Mouse (Mus musculus): Measurements from ENCODE around the gene Rpap1. TPM values are rescaled to one million over a fixed set of nuclear protein-coding genes. Genes with fewer than 3 reads are reported as not detected.

Gene Rpap1
- polyA plus RNA-seq, 1 experiment = 14.2 TPM

DNA sequence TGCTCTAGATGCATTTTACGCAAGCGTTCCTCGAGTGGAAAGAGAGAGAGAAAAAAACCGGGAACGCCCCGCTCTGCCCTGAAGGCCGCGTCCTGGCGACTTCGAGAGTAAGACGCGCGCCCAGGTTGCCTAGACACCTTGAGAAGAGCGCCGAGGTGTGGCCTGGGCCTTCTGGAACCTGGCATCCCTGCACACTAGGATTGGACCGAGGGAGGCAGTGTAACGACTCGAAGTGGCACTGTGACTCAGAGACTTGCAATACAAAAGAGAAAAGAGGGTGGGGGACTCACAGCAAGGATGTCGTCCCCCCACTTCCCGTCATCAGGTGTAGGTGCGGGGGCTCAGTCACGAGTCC, 43.6 kb downstream of the Rpap1 start:
- Histone ChIP-seq H3K27me3 (ENCODE audit: control insufficient read depth, insufficient read depth, insufficient read length) (no peaks in the 10 kb centered on the region), H3K79me3 (ENCODE audit: low read depth) (no peaks in the 10 kb centered on the region), H3K36me3 (ENCODE audit: control insufficient read depth, insufficient read depth) (no peaks in the 10 kb centered on the region), H3K79me2 (ENCODE audit: control insufficient read depth, insufficient read depth) (no peaks in the 10 kb centered on the region), H3K4me3 (ENCODE audit: insufficient read depth, poor library complexity, severe bottlenecking) (no peak overlapping the region), H3ac (ENCODE audit: control insufficient read depth, insufficient read length, low read depth) (no peak overlapping the region)
- no peak for TF ChIP-seq FOSL1 (IDR thresholded peaks at IDR 0.05; ENCODE audit: insufficient read depth, low read length, poor library complexity, severe bottlenecking)
- TF ChIP-seq MYOD1 (IDR thresholded peaks at IDR 0.05; ENCODE audit: control insufficient read depth, insufficient read length, low read depth) = no peak
- TF ChIP-seq USF1 (IDR thresholded peaks at IDR 0.05; ENCODE audit: low read depth) = no peak
- TF ChIP-seq CTCF (IDR thresholded peaks at IDR 0.05; ENCODE audit: control insufficient read depth, insufficient read depth, insufficient read length) = no peak
- no peak for TF ChIP-seq MAX (IDR thresholded peaks at IDR 0.05)
- TF ChIP-seq MYOG (IDR thresholded peaks at IDR 0.05; ENCODE audit: control insufficient read depth, extremely low read depth, insufficient read length) = no peak
- no peak for TF ChIP-seq CEBPB (IDR thresholded peaks at IDR 0.05; ENCODE audit: low read depth)

DNA sequence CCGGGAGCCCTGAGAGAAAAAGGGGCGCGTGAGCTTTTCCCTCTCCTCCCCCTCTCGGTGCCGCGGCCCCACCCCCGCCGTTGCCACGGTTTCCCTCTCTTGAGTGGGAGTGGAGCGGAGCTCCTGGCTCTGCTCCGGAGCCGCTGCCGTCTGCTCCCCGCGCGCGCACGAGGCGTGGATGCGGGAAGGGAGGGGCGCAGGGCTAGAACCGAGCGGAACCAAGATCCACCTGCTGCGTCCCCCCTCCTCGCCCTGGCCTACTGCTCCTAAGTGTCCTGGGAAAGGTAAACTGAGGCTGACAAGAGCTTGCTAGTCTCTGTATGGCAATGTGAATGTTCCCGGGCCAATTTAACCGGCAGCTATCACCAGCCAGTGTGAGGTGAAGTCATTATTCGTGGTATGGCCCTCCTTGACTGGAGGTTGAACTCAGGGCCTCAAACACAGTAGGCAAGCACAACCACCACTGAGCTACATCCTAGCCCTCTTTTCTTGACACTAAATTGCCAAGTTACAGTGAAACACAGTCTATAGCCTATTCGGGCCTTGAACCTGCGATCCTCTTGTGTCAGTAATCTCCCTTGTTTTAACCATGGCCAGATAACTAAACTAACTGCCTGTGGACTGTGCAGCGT, 44.0 kb downstream of the Rpap1 start:
- H3ac ChIP-seq (ENCODE audit: control insufficient read depth, insufficient read length, low read depth) = no peak overlapping the region
- H3K79me3 ChIP-seq (ENCODE audit: low read depth) = no peaks in the 10 kb centered on the region
- no peaks in the 10 kb centered on the region for H3K79me2 ChIP-seq (ENCODE audit: control insufficient read depth, insufficient read depth)
- no peak for TF ChIP-seq CTCF (IDR thresholded peaks at IDR 0.05; ENCODE audit: control insufficient read depth, insufficient read depth, insufficient read length)
- no peak for TF ChIP-seq FOSL1 (IDR thresholded peaks at IDR 0.05; ENCODE audit: insufficient read depth, low read length, poor library complexity, severe bottlenecking)
- TF ChIP-seq CEBPB (IDR thresholded peaks at IDR 0.05; ENCODE audit: low read depth) = no peak
- no peak for TF ChIP-seq MYOD1 (IDR thresholded peaks at IDR 0.05; ENCODE audit: control insufficient read depth, insufficient read length, low read depth)
- TF ChIP-seq MAX (IDR thresholded peaks at IDR 0.05) = no peak
- no peak for TF ChIP-seq USF1 (IDR thresholded peaks at IDR 0.05; ENCODE audit: low read depth)
- no peak for TF ChIP-seq MYOG (IDR thresholded peaks at IDR 0.05; ENCODE audit: control insufficient read depth, extremely low read depth, insufficient read length)
- no peaks in the 10 kb centered on the region for H3K36me3 ChIP-seq (ENCODE audit: control insufficient read depth, insufficient read depth)
- no peaks in the 10 kb centered on the region for H3K27me3 ChIP-seq (ENCODE audit: control insufficient read depth, insufficient read depth, insufficient read length)
- no peak overlapping the region for H3K4me3 ChIP-seq (ENCODE audit: insufficient read depth, poor library complexity, severe bottlenecking)

DNA sequence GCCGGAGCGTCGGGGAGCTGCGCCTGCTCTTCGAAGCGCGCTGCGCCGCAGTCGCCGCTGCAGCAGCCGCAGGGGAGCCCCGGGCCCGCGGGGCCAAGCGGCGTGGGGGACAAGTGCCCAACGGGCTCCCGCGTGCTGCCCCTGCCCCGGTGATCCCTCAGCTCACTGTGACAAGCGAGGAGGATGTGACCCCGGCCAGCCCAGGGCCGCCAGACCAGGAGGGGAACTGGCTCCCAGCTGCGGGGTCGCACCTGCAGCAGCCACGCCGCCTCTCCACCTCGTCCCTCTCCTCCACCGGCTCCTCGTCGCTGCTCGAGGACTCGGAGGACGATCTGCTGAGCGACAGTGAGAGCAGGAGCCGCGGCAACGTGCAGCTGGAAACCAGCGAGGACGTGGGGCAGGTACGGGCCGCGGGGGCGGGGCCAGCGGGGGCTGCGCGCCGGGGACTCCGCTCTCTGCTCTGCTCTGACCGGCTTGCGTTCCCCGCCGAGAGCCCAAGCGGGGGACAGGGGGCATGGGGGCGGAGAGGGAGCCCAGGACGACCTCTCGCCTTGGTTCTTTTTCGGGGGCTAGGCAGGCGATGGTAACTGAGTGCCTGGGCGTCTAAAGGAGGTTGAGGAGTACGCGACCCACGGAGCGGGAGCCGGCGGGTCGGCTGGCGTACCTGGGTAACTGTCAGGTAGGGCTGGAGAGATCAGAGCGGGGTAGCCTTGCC, 44.7 kb downstream of the Rpap1 start:
- Histone ChIP-seq H3K27me3 (ENCODE audit: control insufficient read depth, insufficient read depth, insufficient read length) (no peaks in the 10 kb centered on the region), H3K36me3 (ENCODE audit: control insufficient read depth, insufficient read depth) (no peaks in the 10 kb centered on the region), H3ac (ENCODE audit: control insufficient read depth, insufficient read length, low read depth) (peak overlapping the region; percentile 15), H3K79me2 (ENCODE audit: control insufficient read depth, insufficient read depth) (no peaks in the 10 kb centered on the region), H3K79me3 (ENCODE audit: low read depth) (no peaks in the 10 kb centered on the region), H3K4me3 (ENCODE audit: insufficient read depth, poor library complexity, severe bottlenecking) (peak overlapping the region; percentile 29)
- TF ChIP-seq MYOD1 (IDR thresholded peaks at IDR 0.05; ENCODE audit: control insufficient read depth, insufficient read length, low read depth) (no peak), CTCF (IDR thresholded peaks at IDR 0.05; ENCODE audit: control insufficient read depth, insufficient read depth, insufficient read length) (no peak), USF1 (IDR thresholded peaks at IDR 0.05; ENCODE audit: low read depth) (no peak), MYOG (IDR thresholded peaks at IDR 0.05; ENCODE audit: control insufficient read depth, extremely low read depth, insufficient read length) (no peak), MAX (IDR thresholded peaks at IDR 0.05) (no peak), FOSL1 (IDR thresholded peaks at IDR 0.05; ENCODE audit: insufficient read depth, low read length, poor library complexity, severe bottlenecking) (no peak), CEBPB (IDR thresholded peaks at IDR 0.05; ENCODE audit: low read depth) (no peak)

DNA sequence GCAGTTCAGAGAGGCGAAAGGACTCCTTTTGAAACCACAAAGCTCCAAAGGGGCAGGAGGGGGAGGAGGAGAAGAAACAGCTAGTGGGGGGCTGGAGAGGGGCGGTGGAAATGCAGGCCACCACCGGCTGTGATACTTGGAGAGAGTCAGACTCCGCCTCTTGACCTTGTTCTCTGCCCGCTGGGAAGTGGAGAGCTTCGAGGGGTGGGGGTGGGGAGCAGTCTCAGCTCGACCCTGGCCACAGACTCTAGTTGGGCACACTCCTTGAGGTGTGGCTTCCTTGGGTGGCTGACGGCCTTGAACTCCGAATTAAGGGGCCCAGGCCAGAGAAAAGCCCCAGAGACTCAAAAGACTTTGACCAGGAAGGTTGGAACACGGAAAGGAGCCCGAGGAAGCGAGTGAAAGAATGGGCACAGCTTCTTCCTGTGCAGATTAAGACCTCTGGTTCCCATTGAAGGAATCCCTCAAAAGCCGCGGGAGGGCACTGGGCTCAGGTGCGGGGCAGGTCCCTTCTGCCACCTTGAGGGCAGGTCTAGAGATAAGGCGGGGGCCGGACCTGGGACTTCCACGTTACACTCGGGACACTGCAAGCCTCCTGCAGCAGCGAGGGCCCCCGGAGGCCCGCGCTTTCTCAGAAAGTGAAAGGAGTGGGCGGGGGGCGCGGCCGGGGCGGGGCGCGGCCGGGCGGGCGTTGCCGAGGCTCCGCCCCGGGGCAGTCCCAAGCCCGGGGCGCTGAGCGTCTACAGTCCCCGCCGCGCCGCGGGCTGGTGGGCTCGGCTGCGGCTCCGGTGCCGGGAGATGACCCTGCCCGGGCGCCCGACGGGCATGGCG, 45.5 kb downstream of the Rpap1 start, which contains the start of gene Itpka:
TSS of gene Itpka (plus strand) at position 757 of the 831 bp plus-strand sequence.
- no peaks in the 10 kb centered on the region for H3K27me3 ChIP-seq (ENCODE audit: control insufficient read depth, insufficient read depth, insufficient read length)
- peak within 1 kb of the TSS; percentile 29 for H3K4me3 ChIP-seq (ENCODE audit: insufficient read depth, poor library complexity, severe bottlenecking)
- TF ChIP-seq FOSL1 (IDR thresholded peaks at IDR 0.05; ENCODE audit: insufficient read depth, low read length, poor library complexity, severe bottlenecking) (no peak), USF1 (IDR thresholded peaks at IDR 0.05; ENCODE audit: low read depth) (no peak), CTCF (IDR thresholded peaks at IDR 0.05; ENCODE audit: control insufficient read depth, insufficient read depth, insufficient read length) (no peak), MYOG (IDR thresholded peaks at IDR 0.05; ENCODE audit: control insufficient read depth, extremely low read depth, insufficient read length) (no peak), CEBPB (IDR thresholded peaks at IDR 0.05; ENCODE audit: low read depth) (no peak), MYOD1 (IDR thresholded peaks at IDR 0.05; ENCODE audit: control insufficient read depth, insufficient read length, low read depth) (no peak), MAX (IDR thresholded peaks at IDR 0.05) (no peak)
- no peaks in the 10 kb centered on the region for H3K36me3 ChIP-seq (ENCODE audit: control insufficient read depth, insufficient read depth)
- H3K79me2 ChIP-seq (ENCODE audit: control insufficient read depth, insufficient read depth) = no peaks in the 10 kb centered on the region
- H3ac ChIP-seq (ENCODE audit: control insufficient read depth, insufficient read length, low read depth) = peak within 1 kb of the TSS; percentile 73
- no peaks in the 10 kb centered on the region for H3K79me3 ChIP-seq (ENCODE audit: low read depth)

DNA sequence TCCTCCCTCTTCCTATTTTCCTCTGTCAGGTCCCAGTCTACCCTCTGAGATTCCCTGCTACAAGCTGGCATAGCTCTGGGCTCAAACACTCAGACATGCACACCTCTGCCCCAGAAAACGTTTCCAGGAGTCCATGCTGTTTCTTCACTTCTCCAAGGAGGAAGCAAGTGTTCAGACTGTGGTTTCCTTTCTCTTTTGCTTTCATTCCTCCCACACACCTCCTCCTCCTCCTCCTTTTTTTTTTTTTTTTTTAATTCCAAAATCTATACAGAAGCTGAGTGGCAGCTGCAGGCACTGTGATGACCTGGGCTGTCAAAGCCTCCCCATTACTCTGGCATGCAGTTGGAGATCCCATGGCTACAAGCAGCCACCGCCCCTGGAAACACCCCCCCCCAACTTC, 46.8 kb downstream of the Rpap1 start:
- no peak overlapping the region for H3ac ChIP-seq (ENCODE audit: control insufficient read depth, insufficient read length, low read depth)
- H3K79me2 ChIP-seq (ENCODE audit: control insufficient read depth, insufficient read depth) = no peaks in the 10 kb centered on the region
- H3K4me3 ChIP-seq (ENCODE audit: insufficient read depth, poor library complexity, severe bottlenecking) = no peak overlapping the region
- H3K36me3 ChIP-seq (ENCODE audit: control insufficient read depth, insufficient read depth) = no peaks in the 10 kb centered on the region
- H3K79me3 ChIP-seq (ENCODE audit: low read depth) = no peaks in the 10 kb centered on the region
- TF ChIP-seq CTCF (IDR thresholded peaks at IDR 0.05; ENCODE audit: control insufficient read depth, insufficient read depth, insufficient read length) (no peak), MYOG (IDR thresholded peaks at IDR 0.05; ENCODE audit: control insufficient read depth, extremely low read depth, insufficient read length) (no peak), MYOD1 (IDR thresholded peaks at IDR 0.05; ENCODE audit: control insufficient read depth, insufficient read length, low read depth) (no peak), CEBPB (IDR thresholded peaks at IDR 0.05; ENCODE audit: low read depth) (no peak), USF1 (IDR thresholded peaks at IDR 0.05; ENCODE audit: low read depth) (no peak), FOSL1 (IDR thresholded peaks at IDR 0.05; ENCODE audit: insufficient read depth, low read length, poor library complexity, severe bottlenecking) (no peak), MAX (IDR thresholded peaks at IDR 0.05) (no peak)
- no peaks in the 10 kb centered on the region for H3K27me3 ChIP-seq (ENCODE audit: control insufficient read depth, insufficient read depth, insufficient read length)

All from C2C12 (cell line).